Mouse (Mus musculus) granulocyte monocyte progenitor cell, adult 5-6 weeks (primary cell): Measurements from ENCODE around the gene Pign. TPM values are rescaled to one million over a fixed set of nuclear protein-coding genes. Genes with fewer than 3 reads are reported as not detected.
A peak's percentile ranks its signal among the peaks of the same experiment; 100 is the strongest.

Experiments used
- ATAC-seq: replicated peaks from 2 replicates; pipeline ENCODE4 v1.8.0; 2016; ENCODE audit warnings: mild to moderate bottlenecking, moderate TSS enrichment, inconsistent platforms; ENCODE audit not compliant: poor library complexity, severe bottlenecking
- total RNA-seq, 2 experiments: library from RNA; stranded (forward) in 1 of 2; stranded (reverse) in 1 of 2; fragments of 200-712, 200-1000 nt in 1 of 2; fragments of >200 nt in 1 of 2; fragmentation: Nextera tagmentation in 1 of 2; gene quantifications; 2 replicates each; pipeline ENCODE4 v1.2.3; 2014 to 2017

Gene Pign
- total RNA-seq (2014; fragmentation: Nextera tagmentation) (32.3 and 37.1 TPM in 2 replicates), total RNA-seq (2017) (44.3 and 53.0 TPM in 2 replicates)

DNA sequence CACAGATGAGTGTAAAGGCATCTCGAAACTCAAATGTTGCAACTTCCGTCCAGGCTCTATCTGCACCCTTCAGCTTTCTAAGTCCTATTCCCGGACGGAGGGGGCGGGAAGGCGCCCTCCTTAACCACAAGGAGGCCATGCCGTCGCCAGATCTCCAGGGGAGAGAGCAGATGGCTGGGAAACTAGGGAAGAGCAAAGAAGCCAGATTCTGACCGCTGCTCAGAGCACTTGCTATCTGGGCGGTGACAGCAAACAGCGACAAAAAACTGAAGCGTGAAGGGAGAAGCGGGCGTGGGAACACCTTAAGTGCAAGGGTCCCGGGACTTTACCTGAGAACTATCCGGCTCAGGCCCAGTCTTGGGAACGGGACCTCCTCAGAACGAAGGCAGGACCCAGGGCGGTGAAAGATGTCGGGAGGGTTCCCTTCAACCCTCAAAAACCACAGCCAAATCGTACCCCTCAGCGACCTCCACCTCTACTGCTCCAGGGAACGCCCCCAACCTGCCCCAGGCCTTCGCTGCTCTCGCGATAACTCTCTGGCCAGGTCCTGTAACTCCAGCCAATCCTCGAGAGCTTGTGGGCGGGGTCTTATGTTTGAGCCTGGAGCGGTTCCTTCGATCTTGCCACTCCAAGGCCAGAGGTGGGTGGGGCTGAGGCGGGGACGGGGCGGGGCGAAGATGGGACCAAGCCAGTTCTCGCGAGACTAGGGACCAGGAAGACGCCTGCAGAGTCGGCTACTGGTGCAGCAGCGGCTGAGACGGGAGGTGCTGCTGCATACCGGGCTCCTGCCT is at the start of gene Pign, which contains the start of gene Relch:
Gene Pign, minus strand, starts transcription at position 507 of the 791 bp plus-strand sequence.
Gene Relch, plus strand, starts transcription at position 691 of the 791 bp plus-strand sequence.
- peak; percentile 83 for ATAC-seq

- ATAC-seq: no peak
Observed at GRCm38 (mm10) chr1:105712822-105713221, 49.3 kb upstream of the Pign start.

DNA sequence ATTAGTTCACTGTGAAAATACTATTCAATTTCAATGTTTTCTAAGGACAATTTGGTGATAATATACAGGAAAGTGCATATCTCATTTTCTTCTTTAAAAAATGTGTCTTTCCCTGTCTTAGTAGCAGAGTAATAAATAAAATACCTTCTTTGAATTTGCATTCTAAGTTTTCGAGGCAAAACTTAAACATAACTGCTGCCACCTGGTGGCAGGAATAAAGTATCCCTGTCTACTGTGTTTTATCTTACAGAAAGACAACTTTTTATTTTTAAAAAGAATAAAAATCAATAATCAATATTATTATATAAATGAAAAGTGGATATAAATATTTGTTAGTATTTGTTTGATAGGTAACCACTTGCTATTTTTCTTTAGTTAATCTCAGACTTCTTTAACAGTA is 47.8 kb upstream of the Pign start:
- ATAC-seq: no peak

DNA sequence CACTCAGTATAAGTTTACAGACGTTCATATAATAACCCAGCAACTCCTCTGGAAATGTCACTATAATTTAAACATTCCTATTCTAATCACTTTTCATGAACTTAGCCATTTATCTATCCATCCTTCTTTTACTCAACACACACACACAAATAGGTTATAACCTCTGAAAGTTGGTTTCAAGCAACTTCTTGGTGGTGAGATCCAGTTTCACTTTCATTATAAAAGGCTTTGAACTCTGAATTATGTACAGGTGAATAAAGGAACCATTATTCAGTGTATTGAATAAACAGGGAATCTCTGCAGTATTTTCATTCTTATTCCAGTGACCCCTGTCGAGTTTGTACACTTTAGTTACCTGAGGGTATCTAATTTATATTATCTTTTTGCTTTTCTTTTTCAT is 45.9 kb upstream of the Pign start:
- ATAC-seq: no peak

GRCm38 (mm10) chr1:105700984-105701530 is 37.6 kb upstream of the Pign start:
- no peak for ATAC-seq

DNA sequence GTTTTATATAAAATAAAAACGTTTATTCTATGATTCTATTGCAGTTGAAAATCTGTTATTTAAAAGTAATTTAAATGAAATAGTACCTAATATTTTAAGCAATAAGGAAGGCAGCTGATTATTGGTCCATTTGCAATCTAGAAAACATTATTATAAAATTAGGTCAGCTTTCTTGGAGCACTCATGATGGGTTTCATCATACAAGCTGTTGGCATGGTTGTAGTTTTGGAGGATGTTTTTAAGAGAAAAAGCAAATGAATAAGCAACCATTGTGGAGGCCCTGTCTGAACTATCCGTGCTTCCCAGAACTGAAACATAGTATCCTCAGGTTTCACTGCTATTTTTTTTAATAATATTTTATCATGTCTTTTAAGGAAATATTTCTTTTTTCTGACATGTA is 32.1 kb upstream of the Pign start:
- ATAC-seq: no peak

DNA sequence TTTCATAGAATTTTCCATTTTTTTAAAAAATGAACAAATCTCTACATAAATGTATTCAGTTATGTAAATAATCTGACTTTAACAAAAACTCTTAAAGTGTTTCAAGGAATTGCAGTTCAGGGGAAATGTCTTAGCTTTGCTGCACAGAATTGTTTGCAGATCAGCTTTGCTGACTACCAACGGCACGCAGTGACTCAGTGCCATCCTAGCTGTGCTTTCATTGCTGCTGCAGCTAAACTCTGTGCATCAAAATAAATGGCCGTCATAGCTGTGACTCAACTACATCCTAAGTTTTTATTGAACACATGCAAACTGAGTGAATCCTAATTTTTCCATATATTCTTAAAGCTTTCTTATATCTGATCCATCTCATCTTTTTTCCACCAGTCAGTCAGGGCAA is 22.0 kb upstream of the Pign start:
- ATAC-seq: no peak

- peak; percentile 85 for ATAC-seq
Observed at GRCm38 (mm10) chr1:105680587-105680986, 17.1 kb upstream of the Pign start.

DNA sequence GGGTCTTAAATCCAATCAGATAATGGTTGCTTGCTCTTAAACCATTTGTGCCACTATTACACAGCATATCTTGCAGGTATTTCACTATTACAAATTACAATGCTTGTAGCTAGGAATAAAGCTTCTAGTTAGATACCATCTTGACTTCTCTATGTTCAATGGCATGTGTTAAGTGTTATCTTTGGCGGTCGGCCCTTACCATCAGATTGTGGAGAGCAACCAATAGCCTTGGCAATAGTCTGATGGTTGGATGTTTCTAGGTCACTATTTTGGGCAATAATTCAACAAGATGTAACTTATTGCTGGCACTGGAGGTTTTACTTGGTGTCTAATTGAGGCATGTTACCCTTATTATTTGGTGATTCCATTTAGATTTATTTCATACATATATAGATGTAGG is 11.3 kb upstream of the Pign start:
- ATAC-seq: no peak

DNA sequence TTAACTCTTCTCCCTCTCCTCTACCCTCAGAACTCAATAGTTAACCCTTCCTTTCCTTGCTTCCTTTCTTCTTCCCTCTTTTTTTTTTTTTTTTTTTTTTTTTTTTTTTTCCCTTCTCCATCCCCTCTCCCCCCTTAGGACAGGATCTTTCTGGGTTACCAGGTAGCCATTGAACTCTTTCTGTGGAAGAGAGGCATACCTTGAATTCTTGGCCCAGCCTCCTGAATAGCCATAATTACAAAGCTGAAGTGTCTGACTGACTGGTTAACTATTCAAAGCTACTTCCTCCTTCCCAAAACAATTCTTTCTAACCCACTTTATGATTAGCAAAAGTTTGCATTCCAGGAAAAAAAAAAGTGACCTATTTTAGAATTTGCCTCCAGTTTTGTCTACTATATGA is 6.2 kb upstream of the Pign start:
- no peak for ATAC-seq

DNA sequence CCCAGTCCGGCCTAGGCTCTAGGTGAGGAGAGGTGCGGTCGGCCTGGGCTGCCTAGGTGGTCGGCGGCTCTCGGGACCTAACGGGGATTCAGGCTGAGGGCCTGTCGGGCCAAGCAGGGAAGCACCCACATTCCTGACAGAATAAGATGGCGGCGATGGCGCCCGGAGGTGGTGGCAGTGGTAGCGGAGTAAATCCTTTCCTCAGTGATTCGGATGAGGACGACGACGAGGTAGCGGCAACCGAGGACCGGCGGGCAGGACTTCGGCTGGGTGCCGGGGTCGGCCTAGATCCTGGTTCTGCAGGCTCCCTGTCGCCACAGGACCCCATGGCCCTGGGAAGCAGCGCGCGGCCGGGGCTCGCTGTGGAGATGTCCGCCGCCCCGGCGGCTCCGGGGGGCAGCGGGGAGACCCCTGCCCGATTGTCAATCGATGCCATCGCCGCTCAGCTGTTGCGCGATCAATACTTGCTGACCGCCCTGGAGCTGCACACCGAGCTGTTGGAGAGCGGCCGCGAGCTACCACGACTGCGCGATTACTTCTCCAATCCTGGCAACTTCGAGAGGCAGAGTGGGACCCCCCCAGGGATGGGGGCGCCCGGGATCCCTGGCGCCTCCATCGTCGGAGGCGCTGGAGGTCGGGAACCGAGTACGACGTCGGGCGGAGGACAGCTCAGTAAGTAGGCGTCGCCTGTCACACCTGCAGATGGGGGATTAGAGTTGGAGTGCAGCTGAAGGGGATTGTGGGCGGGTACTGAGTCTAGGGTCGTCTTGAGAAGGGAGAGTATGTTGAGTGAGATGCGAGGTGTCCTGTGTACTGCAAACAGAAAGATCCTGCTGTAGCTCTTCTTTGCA is 710 bp upstream of the Pign start:
- no peak for ATAC-seq

DNA sequence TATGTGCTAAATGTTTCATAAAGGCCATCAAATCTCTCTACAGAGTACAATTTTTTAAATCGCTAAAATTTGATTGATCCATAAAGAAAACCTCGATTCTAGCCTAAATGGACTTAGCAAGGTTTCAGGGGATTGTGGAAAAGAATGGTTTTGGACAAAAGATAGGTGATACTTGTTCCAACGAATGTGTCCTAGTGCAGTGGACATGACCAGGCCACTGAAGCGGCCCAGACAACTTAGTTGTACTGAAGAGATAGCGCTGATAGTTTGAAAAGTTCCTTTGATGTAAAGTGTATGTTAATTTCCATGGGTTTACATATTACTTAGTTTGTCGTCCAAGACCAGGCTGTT is 682 bp downstream of the Pign start:
- ATAC-seq: no peak

DNA sequence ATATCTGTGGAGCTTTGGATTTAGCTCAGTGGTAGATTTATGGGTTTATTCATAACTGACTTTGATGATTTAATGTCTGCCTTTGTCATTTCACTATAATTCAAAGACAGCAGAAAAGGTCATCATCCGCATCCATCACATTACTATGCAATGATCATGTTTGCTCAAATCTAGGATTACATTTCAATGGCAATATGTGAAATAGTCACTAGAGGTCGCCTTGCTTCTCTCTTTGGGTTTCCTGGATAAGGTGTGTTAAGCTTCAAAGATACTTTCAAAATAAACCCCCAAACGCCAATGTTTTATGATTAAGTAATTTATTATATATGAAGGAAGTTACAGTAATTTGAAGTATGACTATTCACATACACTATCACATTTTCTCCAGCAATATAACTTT is 3.5 kb downstream of the Pign start:
- 0 out of 2 replicates have a peak, but pooled peaks have one; percentile 12 for ATAC-seq

- ATAC-seq: no peak
Observed at GRCm38 (mm10) chr1:105653981-105654380, 9.5 kb downstream of the Pign start.

DNA sequence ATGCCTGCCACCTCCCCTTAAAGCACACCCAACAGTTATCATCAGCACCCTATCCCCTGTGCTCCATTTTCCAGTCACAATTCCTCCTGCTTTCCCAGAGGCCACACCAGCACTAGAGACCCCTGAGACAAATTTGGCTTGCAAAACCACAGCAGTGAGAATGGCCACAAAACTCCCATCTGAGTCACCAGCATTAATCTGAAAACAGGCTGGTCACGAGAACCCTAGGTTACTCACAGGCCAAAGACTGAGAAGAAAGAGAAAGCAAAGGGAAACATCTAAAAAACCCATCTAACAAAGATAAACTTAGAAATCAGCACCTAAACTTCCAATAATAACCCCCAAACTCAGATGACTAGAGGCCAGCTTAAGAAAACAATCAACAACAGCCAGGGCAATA is 12.8 kb downstream of the Pign start:
- no peak for ATAC-seq

GRCm38 (mm10) chr1:105644093-105644492 is 19.4 kb downstream of the Pign start:
- ATAC-seq: no peak

DNA sequence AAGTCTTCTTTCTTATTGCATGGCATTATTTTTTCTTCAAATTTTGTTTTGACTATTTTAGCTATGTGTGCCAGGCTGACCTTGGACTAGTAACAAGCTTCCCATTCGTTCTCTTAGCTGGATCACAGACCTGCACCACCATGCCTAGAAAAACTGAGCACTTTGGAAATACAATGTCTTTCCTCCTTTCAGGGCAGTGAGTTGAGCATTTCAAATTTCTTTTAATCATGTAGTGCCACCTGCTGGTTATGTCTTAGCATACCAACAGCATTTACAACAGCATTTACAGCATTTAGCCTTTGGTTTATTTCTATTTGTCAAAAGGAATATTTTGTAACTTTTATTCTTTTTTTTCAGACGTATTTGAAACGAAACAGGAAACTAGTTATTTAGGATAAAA is 33.0 kb downstream of the Pign start:
- ATAC-seq: 0 out of 2 replicates have a peak, but pooled peaks have one; percentile 37

GRCm38 (mm10) chr1:105589673-105590072 is 73.8 kb downstream of the Pign start:
- ATAC-seq: no peak

- ATAC-seq: no peak
Observed at GRCm38 (mm10) chr1:105588697-105589096, 74.8 kb downstream of the Pign start.

DNA sequence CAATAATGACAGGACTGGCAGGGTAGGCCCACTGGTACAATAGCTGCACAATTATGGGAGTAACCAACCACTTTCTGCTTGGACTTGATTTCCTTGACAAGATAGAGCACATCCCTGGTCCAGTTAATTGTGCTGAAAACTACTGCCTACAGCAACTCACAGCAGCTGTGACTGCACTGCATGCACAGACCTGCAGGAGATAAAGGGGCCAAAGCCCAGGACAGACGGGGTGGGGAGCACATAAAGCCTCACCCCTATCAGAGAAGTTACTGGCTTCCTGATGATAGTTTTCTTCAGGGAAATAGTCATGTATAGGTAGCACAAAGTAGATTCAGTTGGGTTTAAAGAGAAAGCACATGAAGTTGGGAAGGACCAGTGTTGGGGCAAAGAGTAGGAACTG is 80.7 kb downstream of the Pign start:
- ATAC-seq: no peak

DNA sequence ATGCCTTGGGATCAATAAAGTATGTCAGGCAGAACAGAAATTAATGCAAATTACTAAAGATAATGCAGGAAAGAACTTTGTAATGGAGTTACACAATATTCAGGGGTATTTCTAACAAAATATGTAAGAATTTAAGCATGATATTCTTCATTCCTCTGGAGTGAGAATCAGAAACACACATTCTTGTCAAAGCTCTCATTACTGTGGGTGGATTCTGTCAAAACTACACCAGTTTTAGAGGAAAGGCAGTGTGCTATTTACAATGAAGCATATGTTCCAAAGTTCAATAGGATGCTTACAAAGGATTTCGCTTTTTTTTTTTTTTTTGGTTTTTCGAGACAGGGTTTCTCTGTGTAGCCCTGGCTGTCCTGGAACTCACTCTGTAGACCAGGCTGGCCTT is 82.6 kb downstream of the Pign start:
- ATAC-seq: no peak
